12 mouse cellular contexts compared by ENCODE assay signal in genomic region chr15:99129441-99129840, GRCm38 (mm10). TPM values are rescaled to one million over a fixed set of nuclear protein-coding genes. Genes with fewer than 3 reads are reported as not detected.
A peak's percentile ranks its signal among the peaks of the same experiment; 100 is the strongest.
DNase-seq lines count a peak whose midpoint lies in the region; ATAC-seq and TF ChIP-seq lines count a peak whose summit lies in the region.
"Had no signal": no experiment of that assay in that cellular context is flagged by ENCODE, and none has a peak within 500 bp of the region (broad histone marks: within the 10 kb centered on the region; RNA-seq: fewer than 3 reads in every experiment).

No protein-coding gene starts in this region.

- TF ChIP-seq EP300 in heart, adult 2 months (IDR thresholded peaks at IDR 0.05; ENCODE audit: insufficient read depth, low read depth, low read length) = no peak

- WGBS in heart, embryonic 16.5 days = 70% methylated on average over 11 of the region's 11 CpGs
- 89% methylated on average over 11 of the region's 11 CpGs for WGBS in heart, adult 2 months
- 48% methylated on average over 11 of the region's 11 CpGs for WGBS in embryonic facial prominence, embryonic 10.5 days
- WGBS in midbrain, embryonic 15.5 days = 31% methylated on average over 11 of the region's 11 CpGs

- no peak for DNase-seq in heart, adult 2 months
- DNase-seq in embryonic facial prominence, embryonic 10.5 days (ENCODE audit: low spot score) = no peak
- no peak for DNase-seq in left cerebral cortex, adult 2 months (ENCODE audit: extremely low spot score in 1 of 2, low spot score in 2 of 2)
- no peak for DNase-seq in adrenal gland, adult (ENCODE audit: inconsistent age in 2 of 2, low spot score in 1 of 2)
- DNase-seq: cerebellum, postnatal 14 days; kidney, postnatal 10 days; lung, postnatal 14 days had no signal

- intact Hi-C loops in heart, adult 2 months (cut with DNase I) = no loop called here
- intact Hi-C loops in left cerebral cortex, adult 2 months (cut with DNase I) = loop anchor here (5.0 kb wide), 1 partner anchor 63 kb away; no protein-coding TSS in a partner anchor

- peak overlapping the region; percentile 47 for H3K27ac ChIP-seq in heart, embryonic 16.5 days (ENCODE audit: low read length)
- no peak overlapping the region for H3K27ac ChIP-seq in heart, adult 2 months
- peak overlapping the region; percentile 79 for H3K27ac ChIP-seq in embryonic facial prominence, embryonic 10.5 days (replicated peaks)
- H3K27ac ChIP-seq in midbrain, embryonic 15.5 days = no peak overlapping the region
- H3K27ac ChIP-seq in left cerebral cortex, adult 2 months = no peak overlapping the region

- no peak overlapping the region for H3K4me3 ChIP-seq in heart, embryonic 16.5 days (ENCODE audit: low read length)
- no peak overlapping the region for H3K4me3 ChIP-seq in heart, adult 2 months
- H3K4me3 ChIP-seq in E14TG2a.4 (replicated peaks; ENCODE audit: low read length) = peak overlapping the region; percentile 55
- peak overlapping the region; percentile 29 for H3K4me3 ChIP-seq in embryonic facial prominence, embryonic 10.5 days
- H3K4me3 ChIP-seq in midbrain, embryonic 15.5 days = no peak overlapping the region
- no peak overlapping the region for H3K4me3 ChIP-seq in left cerebral cortex, adult 2 months

- H3K4me2 ChIP-seq in heart, embryonic 16.5 days (ENCODE audit: low read depth, low read length) = no peak overlapping the region; the same call in 1 of the 2 replicates
- peak overlapping the region; percentile 0; the same call in 1 of the 2 replicates for H3K4me2 ChIP-seq in midbrain, embryonic 15.5 days

- peaks cover 22% of the 10 kb centered on the region for H3K4me1 ChIP-seq in heart, embryonic 16.5 days (ENCODE audit: control insufficient read depth, insufficient read depth, low read length)
- H3K4me1 ChIP-seq in heart, adult 2 months (ENCODE audit: control insufficient read depth, insufficient read depth, low read length) = no peaks in the 10 kb centered on the region
- H3K4me1 ChIP-seq in E14TG2a.4 (replicated peaks; ENCODE audit: low read depth, low read length) = peaks cover 65% of the 10 kb centered on the region
- peaks cover 50% of the 10 kb centered on the region for H3K4me1 ChIP-seq in embryonic facial prominence, embryonic 10.5 days
- H3K4me1 ChIP-seq in midbrain, embryonic 15.5 days = peaks cover 37% of the 10 kb centered on the region

- H3K27me3 ChIP-seq in heart, embryonic 16.5 days (ENCODE audit: control insufficient read depth, insufficient read depth, low read length) = no peaks in the 10 kb centered on the region
- no peaks in the 10 kb centered on the region for H3K27me3 ChIP-seq in heart, adult 2 months (ENCODE audit: control insufficient read depth, insufficient read depth, low read length)
- no peaks in the 10 kb centered on the region for H3K27me3 ChIP-seq in E14TG2a.4 (ENCODE audit: insufficient read depth, low read length)
- H3K27me3 ChIP-seq in embryonic facial prominence, embryonic 10.5 days (replicated peaks; ENCODE audit: low read depth, poor library complexity, severe bottlenecking) = no peaks in the 10 kb centered on the region
- no peaks in the 10 kb centered on the region for H3K27me3 ChIP-seq in midbrain, embryonic 15.5 days (replicated peaks)

- TF ChIP-seq CTCF in heart, adult 2 months (IDR thresholded peaks at IDR 0.05) = no peak
- TF ChIP-seq CTCF in E14TG2a.4 (conservative IDR thresholded peaks at IDR 0.05; ENCODE audit: low read length) = no peak
- TF ChIP-seq CTCF in left cerebral cortex, adult 2 months (IDR thresholded peaks at IDR 0.05) = no peak

- TF ChIP-seq POLR2A in heart, adult 2 months (IDR thresholded peaks at IDR 0.05; ENCODE audit: insufficient read depth, low read depth, low read length) = no peak

- no peak for ATAC-seq in heart, embryonic 16.5 days (replicated peaks; ENCODE audit: extremely low read depth, insufficient read depth, low FRiP score)
- ATAC-seq in midbrain, embryonic 15.5 days (replicated peaks) = no peak

- 0 out of 2 replicates have a peak overlapping the region, but pooled peaks have one; percentile 17 for H3K9ac ChIP-seq in heart, embryonic 16.5 days (ENCODE audit: low read length)
- no peak overlapping the region for H3K9ac ChIP-seq in heart, adult 2 months (ENCODE audit: low read depth, low read length)
- H3K9ac ChIP-seq in midbrain, embryonic 15.5 days = no peak overlapping the region

- no peaks in the 10 kb centered on the region for H3K36me3 ChIP-seq in heart, embryonic 16.5 days (ENCODE audit: control insufficient read depth, insufficient read depth)
- H3K36me3 ChIP-seq in heart, adult 2 months (ENCODE audit: control insufficient read depth, insufficient read depth, low read length) = no peaks in the 10 kb centered on the region; the same call in 1 of the 2 replicates
- H3K36me3 ChIP-seq in E14TG2a.4 (ENCODE audit: insufficient read depth, low read length) = peaks cover 28% of the 10 kb centered on the region
- peaks cover 49% of the 10 kb centered on the region for H3K36me3 ChIP-seq in embryonic facial prominence, embryonic 10.5 days (replicated peaks)
- H3K36me3 ChIP-seq in midbrain, embryonic 15.5 days (replicated peaks) = no peaks in the 10 kb centered on the region

- H3K9me3 ChIP-seq in heart, embryonic 16.5 days (replicated peaks; ENCODE audit: control insufficient read depth, low read length) = no peaks in the 10 kb centered on the region
- H3K9me3 ChIP-seq in E14TG2a.4 (ENCODE audit: low read length) = no peaks in the 10 kb centered on the region
- no peaks in the 10 kb centered on the region for H3K9me3 ChIP-seq in embryonic facial prominence, embryonic 10.5 days
- H3K9me3 ChIP-seq in midbrain, embryonic 15.5 days = no peaks in the 10 kb centered on the region

- H3K79me2 ChIP-seq in heart, adult 2 months (replicated peaks; ENCODE audit: control insufficient read depth, insufficient read depth, low read length) = 0 out of 2 replicates have a peak, but pooled peaks cover 2% of the 10 kb centered on the region

RNA-seq across cellular contexts. Expression of gene Spats2, which starts 3.7 kb away (rescaled TPM):
- polyA plus RNA-seq in heart, embryonic 16.5 days (2015; fragmentation: Nextera tagmentation; extraction: Ambion mirVana) = 25.3 and 25.5 TPM in 2 replicates
- total RNA-seq in heart, adult 2 months (2021) = 1 to 10 TPM; 6.6 to 6.7 TPM
- polyA plus RNA-seq in heart, adult 2 months (2012; rRNA removed) = 5.3 and 6.7 TPM in 2 replicates
- 60.1 and 62.1 TPM in 2 replicates for polyA plus RNA-seq in embryonic facial prominence, embryonic 10.5 days (2016; fragmentation: Nextera tagmentation; extraction: Ambion mirVana)
- polyA plus RNA-seq in midbrain, embryonic 15.5 days (2015; fragmentation: Nextera tagmentation; extraction: Ambion mirVana) = 33.0 and 35.4 TPM in 2 replicates
- total RNA-seq in left cerebral cortex, adult 2 months (2021) = 10 to 100 TPM; 34.8 to 35.6 TPM

RNA-seq across cellular contexts. Expression of gene Dnajc22, which starts 36.5 kb away (rescaled TPM):
- 0.43 and 0.52 TPM in 2 replicates for polyA plus RNA-seq in heart, embryonic 16.5 days (2015; fragmentation: Nextera tagmentation; extraction: Ambion mirVana)
- total RNA-seq in heart, adult 2 months (2021) = under 1 TPM; 0.44 to 0.57 TPM
- 0.18 and 0.35 TPM in 2 replicates for polyA plus RNA-seq in heart, adult 2 months (2012; rRNA removed)
- polyA plus RNA-seq in embryonic facial prominence, embryonic 10.5 days (2016; fragmentation: Nextera tagmentation; extraction: Ambion mirVana) = 1.1 and 1.6 TPM in 2 replicates
- 2.0 and 2.1 TPM in 2 replicates for polyA plus RNA-seq in midbrain, embryonic 15.5 days (2015; fragmentation: Nextera tagmentation; extraction: Ambion mirVana)
- under 1 TPM in 1 of 2 experiments, not detected in 1; 0.21 TPM for total RNA-seq in left cerebral cortex, adult 2 months (2021)
- total RNA-seq: granulocyte monocyte progenitor cell, adult 5-6 weeks had no signal

RNA-seq across cellular contexts. Expression of gene C1ql4, which starts 41.8 kb away (rescaled TPM):
- 0.12 and 0.16 TPM in 2 replicates for polyA plus RNA-seq in heart, embryonic 16.5 days (2015; fragmentation: Nextera tagmentation; extraction: Ambion mirVana)
- total RNA-seq in heart, adult 2 months (2021) = not detected
- polyA plus RNA-seq in heart, adult 2 months (2012; rRNA removed) = not detected in 2 replicates
- polyA plus RNA-seq in embryonic facial prominence, embryonic 10.5 days (2016; fragmentation: Nextera tagmentation; extraction: Ambion mirVana) = 0.36 and 0.52 TPM in 2 replicates
- polyA plus RNA-seq in midbrain, embryonic 15.5 days (2015; fragmentation: Nextera tagmentation; extraction: Ambion mirVana) = 12.4 and 15.3 TPM in 2 replicates
- total RNA-seq in left cerebral cortex, adult 2 months (2021) = not detected
- total RNA-seq: granulocyte monocyte progenitor cell, adult 5-6 weeks; left cerebral cortex, postnatal 25 days had no signal

RNA-seq across cellular contexts. Expression of gene Troap, which starts 55.1 kb away (rescaled TPM):
- polyA plus RNA-seq in heart, embryonic 16.5 days (2015; fragmentation: Nextera tagmentation; extraction: Ambion mirVana) = 27.8 and 29.4 TPM in 2 replicates
- under 1 TPM in 1 of 2 experiments, not detected in 1; 0.31 TPM for total RNA-seq in heart, adult 2 months (2021)
- polyA plus RNA-seq in heart, adult 2 months (2012; rRNA removed) = 0.18 and 0.53 TPM in 2 replicates
- polyA plus RNA-seq in embryonic facial prominence, embryonic 10.5 days (2016; fragmentation: Nextera tagmentation; extraction: Ambion mirVana) = 49.8 and 53.1 TPM in 2 replicates
- polyA plus RNA-seq in midbrain, embryonic 15.5 days (2015; fragmentation: Nextera tagmentation; extraction: Ambion mirVana) = 4.9 and 6.6 TPM in 2 replicates
- under 1 TPM in 1 of 2 experiments, not detected in 1; 0.72 TPM for total RNA-seq in left cerebral cortex, adult 2 months (2021)

Comparison
In these comparisons a context has a peak if more than half of its experiments do, and no peak if none do; other contexts are left out.
1. H3K27ac ChIP-seq: peak in heart, embryonic 16.5 days (single experiment) and embryonic facial prominence, embryonic 10.5 days (single experiment); none in heart, adult 2 months (single experiment), midbrain, embryonic 15.5 days (single experiment) and left cerebral cortex, adult 2 months (single experiment).
2. H3K4me3 ChIP-seq: peak in E14TG2a.4 (single experiment) and embryonic facial prominence, embryonic 10.5 days (single experiment); none in heart, embryonic 16.5 days (single experiment), heart, adult 2 months (single experiment), midbrain, embryonic 15.5 days (single experiment) and left cerebral cortex, adult 2 months (single experiment).